Mouse (Mus musculus): ENCODE data around the gene Fzd10. TPM values are rescaled to one million over a fixed set of nuclear protein-coding genes. Genes with fewer than 3 reads are reported as not detected.

Gene Fzd10
- polyA plus RNA-seq (2012; fragmentation: generic; extraction: Trizol) = not detected
- long read RNA-seq, experiment 1 = 0 reads
- long read RNA-seq, experiment 2 = 0 reads

DNA sequence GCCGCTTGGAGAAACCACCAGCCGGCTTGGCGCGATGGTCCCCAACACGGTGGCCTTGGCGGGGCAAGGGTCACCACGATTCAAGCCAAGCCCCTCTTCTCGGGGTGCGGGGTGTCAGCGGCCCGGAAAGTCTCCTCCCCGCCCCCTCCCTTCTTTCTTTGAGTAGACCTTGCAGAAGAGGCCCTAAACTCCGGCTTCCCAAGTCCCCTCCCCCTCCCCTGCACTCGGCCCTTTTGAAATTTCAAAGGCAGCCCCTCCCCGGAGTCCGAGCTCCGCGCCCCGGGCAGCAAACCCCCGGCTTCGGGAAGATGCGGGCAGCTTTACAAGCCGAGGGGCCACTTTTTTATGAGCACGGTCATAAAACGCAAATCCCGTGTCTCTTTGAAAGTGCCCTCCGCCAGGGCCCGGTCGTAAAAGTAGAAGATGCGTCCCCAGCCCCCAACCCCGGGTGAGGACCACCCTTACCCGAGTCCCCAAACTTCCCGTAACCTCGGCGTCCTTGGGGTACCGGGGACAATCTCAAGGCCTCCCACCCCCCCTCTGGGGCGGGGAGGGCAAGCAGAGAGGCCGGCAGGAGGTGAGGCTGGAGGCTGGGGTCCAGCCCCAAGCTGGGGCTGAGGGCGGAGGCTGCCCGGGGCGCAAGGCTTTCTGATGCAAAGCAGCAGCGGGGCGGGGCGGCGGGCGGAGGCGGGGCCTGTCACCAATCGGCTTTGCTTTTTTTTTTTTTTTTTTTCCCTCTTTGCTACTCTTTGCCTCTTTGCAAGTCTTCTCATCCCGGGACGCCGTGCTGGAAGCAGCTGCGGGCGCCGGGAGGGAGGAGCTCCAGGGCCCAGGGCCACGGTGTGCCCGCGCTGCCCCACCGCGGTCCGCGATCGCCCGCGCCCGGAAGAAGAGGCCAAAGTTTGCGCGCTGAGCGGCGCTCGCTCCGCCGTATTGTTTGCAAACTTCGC lies at the start of gene Fzd10:
Gene Fzd10 (plus strand): TSS at position 773 of the 950 bp plus-strand sequence.
- TF ChIP-seq USF1 (IDR thresholded peaks at IDR 0.05; ENCODE audit: low read depth) = no peak
- no peak for TF ChIP-seq MAX (IDR thresholded peaks at IDR 0.05)
- no peak for TF ChIP-seq FOSL1 (IDR thresholded peaks at IDR 0.05; ENCODE audit: insufficient read depth, low read length, poor library complexity, severe bottlenecking)
- no peak for TF ChIP-seq MYOD1 (IDR thresholded peaks at IDR 0.05; ENCODE audit: control insufficient read depth, insufficient read length, low read depth)
- no peak for TF ChIP-seq CTCF (IDR thresholded peaks at IDR 0.05; ENCODE audit: control insufficient read depth, insufficient read depth, insufficient read length)
- TF ChIP-seq CEBPB (IDR thresholded peaks at IDR 0.05; ENCODE audit: low read depth) = no peak
- no peak for TF ChIP-seq MYOG (IDR thresholded peaks at IDR 0.05; ENCODE audit: control insufficient read depth, extremely low read depth, insufficient read length)
- Histone ChIP-seq H3ac (ENCODE audit: control insufficient read depth, insufficient read length, low read depth) (no peak within 1 kb of the TSS), H3K27me3 (ENCODE audit: control insufficient read depth, insufficient read depth, insufficient read length) (no peaks in the 10 kb centered on the region), H3K79me2 (ENCODE audit: control insufficient read depth, insufficient read depth) (no peaks in the 10 kb centered on the region), H3K79me3 (ENCODE audit: low read depth) (no peaks in the 10 kb centered on the region), H3K36me3 (ENCODE audit: control insufficient read depth, insufficient read depth) (no peaks in the 10 kb centered on the region), H3K4me3 (ENCODE audit: insufficient read depth, poor library complexity, severe bottlenecking) (no peak within 1 kb of the TSS)

- no peak for TF ChIP-seq USF1 (IDR thresholded peaks at IDR 0.05; ENCODE audit: low read depth)
- no peak for TF ChIP-seq FOSL1 (IDR thresholded peaks at IDR 0.05; ENCODE audit: insufficient read depth, low read length, poor library complexity, severe bottlenecking)
- no peak for TF ChIP-seq CTCF (IDR thresholded peaks at IDR 0.05; ENCODE audit: control insufficient read depth, insufficient read depth, insufficient read length)
- no peak for TF ChIP-seq MYOG (IDR thresholded peaks at IDR 0.05; ENCODE audit: control insufficient read depth, extremely low read depth, insufficient read length)
- no peak for TF ChIP-seq MAX (IDR thresholded peaks at IDR 0.05)
- TF ChIP-seq CEBPB (IDR thresholded peaks at IDR 0.05; ENCODE audit: low read depth) = no peak
- no peak for TF ChIP-seq MYOD1 (IDR thresholded peaks at IDR 0.05; ENCODE audit: control insufficient read depth, insufficient read length, low read depth)
- H3K79me2 ChIP-seq (ENCODE audit: control insufficient read depth, insufficient read depth) = no peaks in the 10 kb centered on the region
- no peaks in the 10 kb centered on the region for H3K79me3 ChIP-seq (ENCODE audit: low read depth)
- H3K4me3 ChIP-seq (ENCODE audit: insufficient read depth, poor library complexity, severe bottlenecking) = no peak overlapping the region
- no peak overlapping the region for H3ac ChIP-seq (ENCODE audit: control insufficient read depth, insufficient read length, low read depth)
- no peaks in the 10 kb centered on the region for H3K36me3 ChIP-seq (ENCODE audit: control insufficient read depth, insufficient read depth)
- no peaks in the 10 kb centered on the region for H3K27me3 ChIP-seq (ENCODE audit: control insufficient read depth, insufficient read depth, insufficient read length)
Observed at GRCm38 (mm10) chr5:128551448-128551847, 49.2 kb upstream of the Fzd10 start.

GRCm38 (mm10) chr5:128552136-128552890 lies 48.3 kb upstream of the Fzd10 start:
- Histone ChIP-seq H3ac (ENCODE audit: control insufficient read depth, insufficient read length, low read depth) (no peak overlapping the region), H3K4me3 (ENCODE audit: insufficient read depth, poor library complexity, severe bottlenecking) (no peak overlapping the region), H3K27me3 (ENCODE audit: control insufficient read depth, insufficient read depth, insufficient read length) (no peaks in the 10 kb centered on the region), H3K79me2 (ENCODE audit: control insufficient read depth, insufficient read depth) (no peaks in the 10 kb centered on the region), H3K79me3 (ENCODE audit: low read depth) (no peaks in the 10 kb centered on the region), H3K36me3 (ENCODE audit: control insufficient read depth, insufficient read depth) (no peaks in the 10 kb centered on the region)
- TF ChIP-seq CTCF (IDR thresholded peaks at IDR 0.05; ENCODE audit: control insufficient read depth, insufficient read depth, insufficient read length) = no peak
- TF ChIP-seq MYOG (IDR thresholded peaks at IDR 0.05; ENCODE audit: control insufficient read depth, extremely low read depth, insufficient read length) = no peak
- no peak for TF ChIP-seq FOSL1 (IDR thresholded peaks at IDR 0.05; ENCODE audit: insufficient read depth, low read length, poor library complexity, severe bottlenecking)
- TF ChIP-seq CEBPB (IDR thresholded peaks at IDR 0.05; ENCODE audit: low read depth) = no peak
- TF ChIP-seq USF1 (IDR thresholded peaks at IDR 0.05; ENCODE audit: low read depth) = no peak
- no peak for TF ChIP-seq MAX (IDR thresholded peaks at IDR 0.05)
- TF ChIP-seq MYOD1 (IDR thresholded peaks at IDR 0.05; ENCODE audit: control insufficient read depth, insufficient read length, low read depth) = no peak

DNA sequence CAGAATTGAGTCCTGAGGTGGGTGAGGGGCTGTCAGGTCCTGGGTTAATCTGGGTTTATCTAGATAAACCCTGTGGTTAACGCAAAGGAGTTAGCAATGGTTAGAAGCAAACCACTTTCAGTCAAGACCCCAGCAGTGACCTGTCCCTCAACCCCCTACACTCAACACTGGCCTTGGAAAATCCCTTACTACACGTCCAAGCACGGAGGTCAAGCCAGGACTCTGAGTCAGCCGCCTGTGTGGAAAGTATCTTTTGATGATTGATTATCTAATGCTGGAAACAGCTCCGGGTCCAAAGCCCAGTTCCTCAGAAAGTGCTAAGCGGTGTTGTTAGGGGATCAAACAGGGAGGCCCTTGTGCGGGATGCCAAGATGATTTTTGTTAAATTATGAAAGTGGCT lies 42.5 kb upstream of the Fzd10 start:
- TF ChIP-seq CTCF (IDR thresholded peaks at IDR 0.05; ENCODE audit: control insufficient read depth, insufficient read depth, insufficient read length) = no peak
- TF ChIP-seq CEBPB (IDR thresholded peaks at IDR 0.05; ENCODE audit: low read depth) = no peak
- TF ChIP-seq USF1 (IDR thresholded peaks at IDR 0.05; ENCODE audit: low read depth) = no peak
- Histone ChIP-seq H3K36me3 (ENCODE audit: control insufficient read depth, insufficient read depth) (no peaks in the 10 kb centered on the region), H3ac (ENCODE audit: control insufficient read depth, insufficient read length, low read depth) (no peak overlapping the region), H3K4me3 (ENCODE audit: insufficient read depth, poor library complexity, severe bottlenecking) (no peak overlapping the region), H3K79me3 (ENCODE audit: low read depth) (no peaks in the 10 kb centered on the region), H3K27me3 (ENCODE audit: control insufficient read depth, insufficient read depth, insufficient read length) (no peaks in the 10 kb centered on the region), H3K79me2 (ENCODE audit: control insufficient read depth, insufficient read depth) (no peaks in the 10 kb centered on the region)

DNA sequence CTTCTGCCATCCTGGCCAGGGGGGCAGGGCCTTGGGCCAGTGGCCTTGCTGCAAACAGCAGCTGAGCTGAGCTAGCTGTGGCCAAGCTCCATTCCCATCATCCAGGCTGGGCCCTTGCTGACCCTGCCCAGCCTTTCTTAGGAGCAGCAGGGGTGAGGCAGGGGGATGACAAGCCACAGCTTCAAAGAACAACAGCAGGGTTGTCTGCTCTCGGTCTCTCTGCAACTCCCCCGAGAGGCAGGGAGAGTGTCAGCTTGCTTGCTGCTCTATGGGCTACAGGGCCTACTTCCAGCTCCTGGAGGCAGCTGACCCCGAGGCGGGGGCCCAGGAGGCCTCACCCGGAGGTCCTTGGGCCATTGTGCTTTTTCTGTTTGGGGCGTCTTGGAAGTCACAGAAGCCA lies 33.3 kb upstream of the Fzd10 start:
- Histone ChIP-seq H3K27me3 (ENCODE audit: control insufficient read depth, insufficient read depth, insufficient read length) (no peaks in the 10 kb centered on the region), H3K4me3 (ENCODE audit: insufficient read depth, poor library complexity, severe bottlenecking) (no peak overlapping the region), H3ac (ENCODE audit: control insufficient read depth, insufficient read length, low read depth) (no peak overlapping the region), H3K36me3 (ENCODE audit: control insufficient read depth, insufficient read depth) (no peaks in the 10 kb centered on the region), H3K79me2 (ENCODE audit: control insufficient read depth, insufficient read depth) (no peaks in the 10 kb centered on the region), H3K79me3 (ENCODE audit: low read depth) (no peaks in the 10 kb centered on the region)
- TF ChIP-seq MYOG (IDR thresholded peaks at IDR 0.05; ENCODE audit: control insufficient read depth, extremely low read depth, insufficient read length) (no peak), MYOD1 (IDR thresholded peaks at IDR 0.05; ENCODE audit: control insufficient read depth, insufficient read length, low read depth) (no peak), MAX (IDR thresholded peaks at IDR 0.05) (no peak), CEBPB (IDR thresholded peaks at IDR 0.05; ENCODE audit: low read depth) (no peak), CTCF (IDR thresholded peaks at IDR 0.05; ENCODE audit: control insufficient read depth, insufficient read depth, insufficient read length) (no peak), FOSL1 (IDR thresholded peaks at IDR 0.05; ENCODE audit: insufficient read depth, low read length, poor library complexity, severe bottlenecking) (no peak), USF1 (IDR thresholded peaks at IDR 0.05; ENCODE audit: low read depth) (no peak)
